Mouse (Mus musculus) A20 (cell line): ENCODE data around the gene Tex35.

Source experiments
- DNase-seq: peaks from one replicate; pipeline ENCODE4 v3.0.0-alpha.2; 2011; ENCODE audit warnings: low read depth, low spot score

Tex35 gene

GRCm38 (mm10) chr1:157081076-157081804 is 27.2 kb downstream of the Tex35 start:
- no peak for DNase-seq

GRCm38 (mm10) chr1:157080071-157080470 is 28.4 kb downstream of the Tex35 start:
- no peak for DNase-seq

GRCm38 (mm10) chr1:157079384-157080025 is 29.0 kb downstream of the Tex35 start:
- DNase-seq, result peak; percentile 69

- peak; percentile 91 for DNase-seq
These were observed 31.4 kb downstream of the Tex35 start for GRCm38 (mm10) chr1:157076781-157077705.

GRCm38 (mm10) chr1:157076257-157076656 is 32.2 kb downstream of the Tex35 start:
- peak; percentile 77 for DNase-seq

GRCm38 (mm10) chr1:157074937-157075336 is 33.5 kb downstream of the Tex35 start:
- peak; percentile 48 for DNase-seq

- no peak for DNase-seq
These were observed 34.1 kb downstream of the Tex35 start for GRCm38 (mm10) chr1:157074371-157074770.

GRCm38 (mm10) chr1:157073592-157073991 is 34.9 kb downstream of the Tex35 start:
- DNase-seq, result no peak

GRCm38 (mm10) chr1:157069181-157069828 is 39.2 kb downstream of the Tex35 start:
- no peak for DNase-seq

GRCm38 (mm10) chr1:157068316-157068715 is 40.2 kb downstream of the Tex35 start:
- no peak for DNase-seq

GRCm38 (mm10) chr1:157065819-157066730 is 42.4 kb downstream of the Tex35 start:
- DNase-seq, result no peak

GRCm38 (mm10) chr1:157063318-157064115 is 45.0 kb downstream of the Tex35 start:
- no peak for DNase-seq

- no peak for DNase-seq
These were observed 46.0 kb downstream of the Tex35 start for GRCm38 (mm10) chr1:157062445-157062825.

- DNase-seq, result no peak
These were observed 46.6 kb downstream of the Tex35 start for GRCm38 (mm10) chr1:157061800-157062444.

- no peak for DNase-seq
These were observed 47.3 kb downstream of the Tex35 start for GRCm38 (mm10) chr1:157061170-157061569.

- no peak for DNase-seq
These were observed 47.9 kb downstream of the Tex35 start for GRCm38 (mm10) chr1:157060441-157061135.

- DNase-seq, result no peak
These were observed 52.6 kb downstream of the Tex35 start for GRCm38 (mm10) chr1:157055901-157056300.

- DNase-seq, result no peak
These were observed 53.1 kb downstream of the Tex35 start for GRCm38 (mm10) chr1:157055288-157055831.
